Mouse (Mus musculus) cerebellum, postnatal 4 days (tissue): ENCODE measurements at regions not wholly inside any gene's neighbourhood (a gene's known extent, or its start where the extent isn't known, plus 50 kb on each side); places are given as distances from the start of the nearest gene placed in this dataset.
A peak's percentile ranks its signal among the peaks of the same experiment; 100 is the strongest.

Source experiments
- DNase-seq, 2 experiments: peaks; one replicate each; pipeline ENCODE4 v3.0.0; 2022; ENCODE audit warnings: low spot score in 2 of 2, mixed read lengths in 1 of 2

DNA sequence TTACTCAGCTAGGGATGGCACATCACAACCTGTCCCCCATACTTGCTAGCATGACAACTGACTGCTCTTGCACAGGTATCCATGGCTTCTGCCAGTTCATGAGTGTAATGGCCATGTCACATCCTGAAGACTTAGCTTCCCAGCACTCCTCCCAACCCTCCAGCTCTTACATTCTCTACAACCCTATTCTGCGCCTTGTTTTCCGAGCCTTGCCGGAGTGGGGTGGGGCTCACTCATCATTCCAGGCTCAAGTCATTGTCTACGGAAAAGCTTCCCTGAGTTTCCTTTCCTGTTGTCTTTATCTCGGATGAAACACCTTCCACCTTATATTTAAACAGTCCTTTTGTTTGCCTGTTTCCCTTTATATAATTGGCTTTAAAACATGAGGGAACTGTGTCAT is 69.6 kb downstream of the Prdm13 start:
- DNase-seq: no peak

DNA sequence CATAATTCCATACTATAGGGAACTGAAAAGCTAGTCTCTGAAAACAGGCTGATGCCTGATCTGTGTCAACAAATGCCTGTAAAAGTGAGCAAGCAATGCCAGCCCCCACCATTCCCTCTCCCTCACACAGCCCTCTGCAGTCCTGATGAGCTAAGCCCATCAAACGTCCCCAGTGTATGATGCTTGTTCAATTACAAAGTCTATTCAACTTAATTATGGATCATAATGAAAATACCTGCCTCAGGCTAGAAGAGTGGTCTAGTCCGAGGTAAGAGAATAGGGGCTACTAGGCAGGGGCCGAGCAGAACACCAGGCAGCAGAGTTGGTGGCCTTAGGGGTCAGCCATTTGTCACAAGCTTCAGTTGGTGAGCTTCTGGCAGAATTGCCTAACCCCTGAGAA is 71.3 kb downstream of the Prdm13 start:
- DNase-seq: no peak

DNA sequence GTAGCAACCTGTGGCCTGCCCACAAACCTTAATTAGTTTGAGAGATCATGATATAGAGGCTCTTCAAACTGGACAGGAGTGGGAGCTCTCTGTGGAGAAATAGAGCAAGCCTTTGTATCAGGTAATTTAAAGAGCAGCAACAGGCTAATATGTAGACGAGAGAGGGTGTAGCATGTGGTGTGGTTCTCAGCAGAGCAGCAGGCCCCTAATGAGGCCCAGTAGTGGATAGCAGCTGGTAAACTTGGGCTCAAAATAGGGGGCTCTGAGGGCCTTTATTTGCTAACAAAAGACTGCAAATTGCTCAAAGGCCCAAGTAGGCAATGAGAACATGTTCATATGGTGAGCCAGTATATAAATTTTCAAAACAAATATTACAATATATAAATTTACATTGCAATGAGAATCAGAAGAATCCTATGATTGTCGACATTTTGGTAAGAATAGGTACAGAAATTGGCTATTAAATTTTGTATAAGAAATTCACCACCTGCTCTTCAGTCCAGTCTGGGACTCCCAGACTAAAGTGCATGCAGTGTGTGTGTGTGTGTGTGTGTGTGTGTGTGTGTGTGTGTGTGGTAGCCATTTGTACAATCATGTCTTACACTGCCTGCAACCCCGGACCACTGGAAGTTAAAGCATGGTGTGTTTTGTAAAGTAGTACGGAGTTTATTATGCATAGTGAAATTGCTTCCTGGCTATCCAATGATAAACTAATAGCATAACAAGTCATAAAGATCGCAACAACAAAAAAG is 74.1 kb downstream of the Prdm13 start:
- DNase-seq: no peak

DNA sequence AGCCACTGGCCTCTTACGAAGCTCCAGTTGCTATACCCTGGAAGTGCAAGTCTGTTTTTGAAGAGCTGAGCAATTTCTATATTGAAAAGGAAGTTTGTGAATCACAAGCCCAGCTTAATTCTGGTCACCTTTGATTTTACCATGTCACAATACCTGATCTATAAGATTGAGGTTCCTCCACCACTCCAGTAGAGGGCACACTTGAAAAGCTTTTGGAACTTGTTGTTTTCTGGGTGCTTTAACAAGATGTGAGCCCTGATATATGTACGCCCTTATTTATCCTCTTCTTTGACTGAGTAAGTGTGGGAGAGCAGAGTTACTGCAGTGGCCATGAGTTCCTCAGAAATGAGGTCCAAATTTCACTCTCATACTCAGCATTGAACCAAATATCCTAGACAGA is 87.7 kb downstream of the Prdm13 start:
- no peak for DNase-seq

DNA sequence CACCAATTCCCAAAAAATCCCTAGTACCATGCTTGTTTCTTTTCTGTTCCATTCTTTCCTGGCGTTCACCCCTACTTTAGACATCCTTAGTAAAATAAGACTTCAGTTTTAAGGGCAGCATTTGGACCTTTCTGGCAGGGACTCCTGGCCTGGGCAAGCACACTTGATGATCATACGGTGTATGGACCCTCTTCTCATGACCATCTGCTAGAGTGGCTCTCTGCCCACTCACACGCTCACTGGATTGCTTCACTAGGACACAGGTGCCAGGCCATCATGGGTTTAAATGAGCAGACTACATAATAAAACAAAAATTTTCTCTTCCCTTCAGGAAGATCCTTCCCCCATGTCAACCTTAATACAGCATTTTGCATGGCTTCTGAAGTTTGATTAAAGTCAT is 138.0 kb downstream of the Prdm13 start:
- DNase-seq: peak in 1 of 2 experiments; percentile 57

DNA sequence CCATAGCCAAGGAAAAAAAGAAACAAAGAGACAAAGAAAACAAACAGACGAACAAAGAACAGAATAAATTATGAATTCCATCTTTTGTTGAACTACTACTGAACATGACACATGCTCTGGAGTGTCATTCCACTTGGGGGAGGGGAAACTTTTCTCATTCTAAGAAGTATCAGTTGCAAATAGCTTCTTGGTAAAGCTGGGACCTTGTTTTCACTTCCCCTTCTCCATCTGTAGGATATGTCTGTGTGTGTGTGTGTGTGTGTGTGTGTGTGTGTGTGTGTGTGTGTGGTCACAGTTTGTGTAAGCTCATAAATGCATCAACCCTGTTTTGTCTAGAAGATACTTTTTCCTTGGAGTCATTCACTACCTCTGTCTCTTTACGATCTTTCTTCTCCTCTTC is 146.2 kb downstream of the Prdm13 start:
- no peak for DNase-seq

DNA sequence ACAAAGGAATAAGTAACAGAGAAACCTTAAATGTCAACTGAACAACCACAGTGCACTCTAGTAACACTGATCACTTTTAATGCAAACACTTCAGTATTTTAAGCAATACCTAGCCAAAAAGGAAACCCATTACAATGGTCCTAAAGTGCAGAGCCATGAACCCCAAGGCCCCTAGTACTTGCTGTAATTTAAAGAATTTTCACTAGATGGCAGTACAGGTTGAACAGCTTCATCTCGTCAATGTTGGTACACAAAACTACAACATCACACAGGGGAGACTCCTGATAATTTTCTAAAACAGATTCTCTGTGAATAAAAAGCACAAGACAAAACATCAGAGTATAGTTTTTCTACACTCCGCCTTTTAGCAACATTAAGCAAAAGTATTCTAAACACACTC is 149.8 kb downstream of the Prdm13 start:
- DNase-seq: no peak

DNA sequence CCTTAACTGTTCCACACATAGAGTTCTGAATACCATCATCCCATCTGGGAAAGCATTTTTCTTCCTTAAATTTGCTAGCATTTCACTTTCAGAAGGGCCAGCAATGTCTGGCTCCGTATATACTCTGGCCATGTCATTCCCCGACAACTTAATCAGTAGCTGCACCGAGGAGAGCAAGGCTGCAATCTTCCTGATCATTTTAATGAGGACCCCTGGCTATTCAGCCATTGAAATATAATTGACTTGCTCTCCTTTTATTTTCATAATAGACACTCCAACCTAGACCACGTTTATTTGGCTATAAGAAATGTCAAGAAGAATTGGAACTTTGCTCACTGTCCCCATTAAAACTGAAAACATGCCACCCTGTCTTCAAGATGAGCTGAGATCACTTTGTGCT is 153.6 kb downstream of the Prdm13 start:
- DNase-seq: no peak
